Mouse (Mus musculus): Measurements from ENCODE around the gene Onecut3.

DNA sequence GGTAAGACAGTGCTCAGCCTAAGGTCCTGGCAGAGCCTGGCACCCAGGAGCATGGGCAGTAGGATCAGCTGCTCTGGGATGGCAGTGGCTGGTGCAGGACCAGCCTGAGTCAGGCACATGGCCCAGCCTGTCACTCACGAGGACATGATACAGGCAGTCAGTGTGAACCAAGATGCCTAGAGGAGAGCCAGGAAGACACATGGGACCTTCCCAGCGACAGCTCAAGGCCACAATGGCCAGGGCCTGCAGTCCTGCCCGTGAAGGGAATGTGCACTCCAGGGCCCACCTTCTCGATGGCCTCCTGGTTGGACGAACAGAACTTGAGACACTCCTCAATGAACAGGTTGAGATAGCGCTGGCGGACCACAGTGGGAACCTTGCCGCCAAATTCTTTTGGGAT, 51.0 kb downstream of the Onecut3 start:
- TF ChIP-seq CTCF (IDR thresholded peaks at IDR 0.05; ENCODE audit: borderline replicate concordance, insufficient read depth, low read depth, low read length) (no peak), POLR2A (IDR thresholded peaks at IDR 0.05; ENCODE audit: borderline replicate concordance, insufficient read depth, low read length) (no peak)
